Mouse (Mus musculus) layer of hippocampus, adult 6 months (tissue): ENCODE measurements around the gene Zfp280b. TPM values are rescaled to one million over a fixed set of nuclear protein-coding genes. Genes with fewer than 3 reads are reported as not detected.

Experiments used
- long read RNA-seq, 2 experiments: library from polyadenylated mRNA; unstranded; transcript quantifications; one replicate each; pipeline ENCODE4 v2.0.0; 2019 to 2020
- microRNA-seq: library from miRNA; unstranded; fragments of <30 nt; microRNA quantifications from one replicate; pipeline ENCODE4 v1.2.0, GENCODE M21; 2020
- polyA plus RNA-seq: library from polyadenylated mRNA; unstranded; fragments of <200 nt; fragmentation: Nextera tagmentation; gene quantifications from 2 replicates; pipeline ENCODE4 v1.2.3, GENCODE M21; 2021

Gene Zfp280b
- polyA plus RNA-seq, result 3.1 and 4.4 TPM in 2 replicates
- long read RNA-seq, experiment 1, full-length matches to known transcripts, result 1 of 3 reads
- long read RNA-seq, experiment 1, partial matches to known transcripts, result 0 of 3 reads
- long read RNA-seq, experiment 1, other reads (novel, unspliced or antisense), result 2 of 3 reads
- long read RNA-seq, experiment 2, full-length matches to known transcripts, result 25 of 47 reads
- long read RNA-seq, experiment 2, partial matches to known transcripts, result 16 of 47 reads
- long read RNA-seq, experiment 2, other reads (novel, unspliced or antisense), result 6 of 47 reads

GRCm38 (mm10) chr10:76032402-76033118 lies at the start of gene Zfp280b:
Gene Zfp280b (plus strand): TSS chr10:76032650.

Small RNA genes lying within 50 kb of the gene (microRNA-seq; reads per million reads assigned to microRNA genes)
- not detected for gene Mir6409

Other genes starting within 250 kb of the Zfp280b start
- gene Gstt1, start 234.1 kb upstream of the Zfp280b start, polyA plus RNA-seq, result 38.2 and 46.0 TPM in 2 replicates
- not detected in 2 replicates for gene Gstt4, start 210.1 kb upstream of the Zfp280b start, polyA plus RNA-seq
- 5.4 and 8.1 TPM in 2 replicates for gene Gstt2, start 195.2 kb upstream of the Zfp280b start, polyA plus RNA-seq
- 1,436 and 1,590 TPM in 2 replicates for gene Mif, start 172.4 kb upstream of the Zfp280b start, polyA plus RNA-seq
- gene Derl3, start 139.2 kb upstream of the Zfp280b start, polyA plus RNA-seq, result 2.1 and 2.3 TPM in 2 replicates
- gene Smarcb1, start 111.0 kb upstream of the Zfp280b start, polyA plus RNA-seq, result 110 and 116 TPM in 2 replicates
- gene Chchd10, start 99.5 kb upstream of the Zfp280b start, polyA plus RNA-seq, result 1,305 and 1,353 TPM in 2 replicates
- 1.3 and 1.4 TPM in 2 replicates for gene Mmp11, start 96.2 kb upstream of the Zfp280b start, polyA plus RNA-seq
- gene Gm867, start 92.0 kb upstream of the Zfp280b start, polyA plus RNA-seq, result 0.13 and 0.26 TPM in 2 replicates
- 0.26 TPM in 1 of 2 replicates, not detected in the other for gene Vpreb3, start 89.6 kb upstream of the Zfp280b start, polyA plus RNA-seq
- gene Gm5134, start 78.1 kb upstream of the Zfp280b start, polyA plus RNA-seq, result not detected in 2 replicates
- not detected in 2 replicates for gene Slc5a4b, start 78.3 kb downstream of the Zfp280b start, polyA plus RNA-seq
- not detected in 2 replicates for gene Slc5a4a, start 114.8 kb downstream of the Zfp280b start, polyA plus RNA-seq
- gene Prmt2, start 205.2 kb downstream of the Zfp280b start, polyA plus RNA-seq, result 111 and 112 TPM in 2 replicates
- 109 and 151 TPM in 2 replicates for gene S100b, start 221.2 kb downstream of the Zfp280b start, polyA plus RNA-seq